Mouse (Mus musculus) frontal cortex, postnatal 25 days (tissue): ENCODE measurements around the gene Tubg1.

Experiments used
- DNase-seq, 2 experiments: peaks; one replicate each; pipeline ENCODE4 v3.0.0; 2022; ENCODE audit warnings: low spot score in 2 of 2

Tubg1 gene

DNA sequence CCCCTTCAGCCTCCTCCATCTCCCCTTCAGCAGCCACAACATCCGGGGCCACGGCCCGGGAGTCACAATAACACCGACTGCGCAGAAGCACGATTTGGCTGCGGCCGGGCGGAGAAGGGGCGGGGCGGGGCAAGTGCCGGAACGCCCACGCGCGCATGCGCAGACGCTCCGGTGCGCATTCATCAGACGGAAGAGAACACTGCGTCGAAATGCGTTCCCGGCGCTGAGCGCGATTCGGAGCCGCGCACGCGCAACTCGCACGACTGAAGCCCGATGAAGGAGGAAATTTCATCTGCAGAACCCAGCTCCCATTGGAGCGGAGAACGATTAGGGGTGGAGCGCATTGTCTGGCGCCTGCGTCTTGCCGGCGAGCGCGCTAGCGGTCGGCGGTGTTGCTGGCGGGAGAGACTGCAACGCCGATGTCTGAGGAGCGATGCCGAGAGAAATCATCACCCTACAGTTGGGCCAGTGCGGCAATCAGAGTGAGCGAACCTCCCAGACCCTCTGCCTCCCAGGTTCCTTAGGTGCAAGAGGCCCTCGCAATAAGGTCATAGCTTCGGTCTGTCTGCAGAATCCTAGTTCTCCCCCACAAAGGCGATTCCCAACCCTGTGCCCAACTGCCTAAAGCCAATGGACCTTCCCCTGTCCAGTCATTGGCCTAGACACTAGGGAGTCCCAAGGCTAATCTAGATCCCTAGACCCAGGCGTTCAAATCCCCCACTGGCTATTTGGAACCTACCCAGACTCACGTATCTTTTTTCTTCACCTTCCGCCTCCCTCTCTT lies at the start of gene Tubg1, which contains the start of gene Retreg3:
Gene Tubg1, plus strand, starts transcription at position 178 of the 784 bp plus-strand sequence.
Gene Retreg3, minus strand, starts transcription at position 133 of the 784 bp plus-strand sequence.
- DNase-seq, result peak; percentile 98 to 99

DNA sequence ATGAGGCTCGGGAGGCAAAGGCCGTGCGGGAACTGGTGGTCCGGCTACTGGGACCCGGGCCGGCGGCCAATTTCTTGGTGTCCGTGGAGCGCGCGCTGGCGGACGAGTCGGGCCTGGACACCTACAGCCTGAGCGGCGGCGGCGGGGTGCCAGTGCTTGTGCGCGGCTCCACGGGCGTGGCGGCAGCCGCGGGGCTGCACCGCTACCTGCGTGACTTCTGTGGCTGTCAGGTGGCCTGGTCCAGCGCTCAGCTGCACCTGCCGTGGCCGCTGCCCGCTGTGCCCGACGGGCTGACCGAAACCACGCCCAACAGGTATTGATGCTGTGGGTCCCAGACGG lies 49.6 kb upstream of the Tubg1 start:
- DNase-seq, result no peak

DNA sequence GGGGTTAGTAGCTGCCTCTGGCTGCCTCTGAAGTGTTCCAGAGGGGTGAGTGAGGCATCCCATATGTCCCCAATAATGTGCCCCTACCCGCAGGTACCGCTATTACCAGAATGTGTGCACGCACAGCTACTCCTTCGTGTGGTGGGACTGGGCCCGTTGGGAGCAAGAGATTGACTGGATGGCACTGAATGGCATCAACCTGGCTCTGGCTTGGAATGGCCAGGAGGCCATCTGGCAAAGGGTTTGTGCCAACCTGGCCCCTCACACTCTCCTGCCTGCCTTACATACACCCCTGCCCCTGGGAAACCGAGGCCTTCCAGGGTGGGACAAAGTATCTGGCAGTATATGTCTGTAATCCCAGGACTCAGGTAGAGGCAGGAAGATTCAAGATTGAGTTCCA lies 48.8 kb upstream of the Tubg1 start:
- DNase-seq, result no peak

DNA sequence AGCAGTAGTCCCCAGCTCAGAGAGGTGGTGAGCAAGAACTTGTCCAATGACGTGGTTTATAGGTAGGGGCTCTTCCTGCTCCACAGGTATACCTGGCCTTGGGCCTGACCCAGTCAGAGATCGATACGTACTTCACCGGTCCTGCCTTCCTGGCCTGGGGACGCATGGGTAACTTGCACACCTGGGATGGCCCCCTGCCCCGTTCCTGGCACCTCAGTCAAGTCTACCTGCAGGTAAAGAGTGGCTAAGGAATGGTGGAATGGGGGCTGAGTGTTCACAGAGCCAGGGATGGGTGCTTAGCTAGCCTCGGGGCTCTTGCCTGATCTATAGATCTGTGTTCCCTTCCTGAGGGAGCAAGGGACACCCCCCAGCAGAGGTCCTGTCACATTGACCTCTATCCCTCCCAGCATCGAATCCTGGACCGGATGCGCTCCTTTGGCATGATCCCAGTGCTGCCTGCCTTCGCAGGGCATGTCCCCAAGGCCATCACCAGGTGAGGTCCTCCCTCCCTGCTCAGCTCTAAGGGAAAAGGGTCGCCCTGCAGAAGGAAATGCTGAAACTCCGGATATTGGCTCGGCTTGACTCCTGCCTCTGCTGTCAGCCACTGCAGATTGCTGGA lies 47.8 kb upstream of the Tubg1 start:
- DNase-seq, result no peak

DNA sequence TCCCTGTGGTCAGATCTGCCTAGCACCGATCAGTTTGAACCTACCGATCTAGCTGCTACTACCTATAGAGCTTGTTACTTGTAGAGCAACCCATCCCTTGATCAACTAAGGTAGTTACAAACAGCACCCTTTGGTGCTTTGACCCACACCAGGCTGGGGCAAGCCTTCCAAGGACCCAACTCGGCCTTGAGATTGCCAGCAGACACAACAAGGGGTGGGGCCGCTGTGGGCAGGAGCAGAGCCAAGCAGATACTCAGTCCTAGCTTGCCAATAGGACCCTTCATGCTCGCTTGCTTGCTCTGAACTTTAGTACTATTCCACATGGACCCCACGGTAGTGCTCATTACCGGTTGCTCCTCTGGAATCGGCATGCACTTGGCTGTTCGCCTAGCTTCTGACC lies 41.6 kb upstream of the Tubg1 start, which contains the start of gene Hsd17b1:
Gene Hsd17b1, plus strand, starts transcription at position 291 of the 400 bp plus-strand sequence.
- DNase-seq, result no peak

DNA sequence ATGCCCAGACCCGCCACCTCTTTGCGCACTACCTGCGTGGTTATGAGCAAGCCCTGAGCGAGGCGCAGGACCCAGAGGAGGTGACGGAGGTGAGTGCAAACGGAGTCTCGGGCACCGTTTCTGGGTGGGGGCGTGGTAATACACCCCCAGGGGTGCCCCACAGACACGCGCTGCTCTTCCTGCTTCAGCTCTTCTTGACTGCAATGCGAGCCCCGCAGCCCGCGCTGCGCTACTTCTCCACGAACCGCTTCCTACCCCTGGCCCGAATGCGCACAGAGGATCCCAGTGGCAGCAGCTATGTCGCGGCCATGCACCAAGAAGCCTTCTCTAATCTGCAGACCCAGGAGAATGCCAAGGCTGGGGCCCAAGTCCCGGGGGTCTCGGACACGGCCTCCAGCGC lies 40.0 kb upstream of the Tubg1 start:
- no peak for DNase-seq

DNA sequence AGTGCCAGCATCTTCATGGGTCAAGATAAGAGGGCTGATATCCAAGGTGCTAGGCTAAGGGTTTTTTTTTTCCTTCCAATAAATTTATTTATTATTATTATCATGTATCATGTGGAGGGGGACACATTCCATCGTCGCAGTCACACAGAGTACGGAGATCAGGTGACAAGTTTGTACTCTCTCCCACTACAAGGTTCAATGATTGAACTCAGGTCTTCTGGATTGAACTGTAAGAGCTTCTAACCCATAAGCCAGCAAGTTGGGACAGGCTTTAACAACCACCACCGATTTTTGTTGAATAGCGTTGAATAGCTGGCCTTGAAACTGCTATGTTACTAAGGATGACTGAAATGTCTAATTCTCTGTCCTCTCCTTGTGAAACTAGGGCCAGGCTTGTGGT lies 39.3 kb upstream of the Tubg1 start:
- no peak for DNase-seq

DNA sequence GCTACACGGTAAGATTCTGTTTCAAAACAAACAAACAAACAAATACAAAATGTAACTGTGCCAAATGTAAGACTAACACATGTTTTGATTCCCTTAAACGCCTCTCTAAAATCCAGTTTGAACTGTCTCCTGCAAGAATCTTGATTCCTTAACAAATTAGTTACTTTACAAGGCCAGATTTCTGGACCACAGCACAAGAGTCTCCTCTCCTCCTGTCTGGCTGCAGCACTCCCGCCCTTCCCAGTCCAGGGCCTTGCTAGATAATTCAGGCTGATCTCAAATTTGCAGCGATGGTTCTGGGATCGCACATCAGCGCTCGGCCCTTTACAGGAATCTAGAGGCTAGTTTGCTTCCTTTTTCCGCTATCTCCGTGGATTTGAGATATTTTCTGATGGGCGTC lies 38.1 kb upstream of the Tubg1 start:
- DNase-seq, result no peak

DNA sequence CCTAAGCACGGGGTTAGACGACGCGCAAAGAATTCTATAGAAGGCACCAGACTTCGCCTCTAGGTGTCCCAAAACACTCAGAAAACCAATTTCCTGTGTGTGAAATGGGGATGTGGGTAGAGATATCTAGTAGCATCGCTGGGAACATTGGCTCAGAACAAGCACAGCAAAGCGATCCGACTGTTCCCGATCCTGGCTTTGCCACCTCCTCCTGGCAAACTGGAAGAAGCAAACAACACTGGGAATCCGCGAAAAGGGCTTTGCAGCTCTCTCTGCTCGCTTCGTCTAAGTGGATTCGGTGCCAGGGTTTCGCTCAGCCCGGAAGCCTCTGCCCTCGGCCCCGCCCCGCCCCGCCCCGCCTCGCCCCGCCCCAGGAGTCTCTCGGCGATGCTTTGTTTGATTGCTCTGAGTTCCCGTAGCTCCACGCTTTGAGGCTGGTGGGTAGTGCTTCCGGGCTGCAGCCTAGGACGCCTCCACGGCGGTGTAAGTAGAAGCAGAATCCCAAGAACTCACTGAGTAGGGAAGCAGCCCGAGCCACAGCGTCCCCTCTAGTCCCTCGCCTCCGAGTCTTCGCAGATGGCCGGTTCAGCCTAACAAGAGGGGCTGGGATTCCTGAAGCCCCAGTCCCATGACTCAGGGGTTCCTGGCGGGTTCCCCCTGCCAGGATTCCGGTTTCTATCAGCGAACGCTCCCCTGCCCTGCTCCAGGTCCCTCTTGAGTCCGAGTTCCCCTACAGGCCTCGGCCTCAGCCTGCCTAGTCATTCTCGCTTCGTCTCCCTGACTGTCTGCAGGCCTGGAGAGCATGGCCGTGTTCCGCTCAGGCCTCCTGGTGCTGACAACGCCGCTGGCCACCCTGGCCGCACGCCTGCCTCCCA lies 37.3 kb upstream of the Tubg1 start, which contains the start of gene Coasy:
Gene Coasy, plus strand, starts transcription at position 358 of the 875 bp plus-strand sequence.
- peak; percentile 77 to 78 for DNase-seq

DNA sequence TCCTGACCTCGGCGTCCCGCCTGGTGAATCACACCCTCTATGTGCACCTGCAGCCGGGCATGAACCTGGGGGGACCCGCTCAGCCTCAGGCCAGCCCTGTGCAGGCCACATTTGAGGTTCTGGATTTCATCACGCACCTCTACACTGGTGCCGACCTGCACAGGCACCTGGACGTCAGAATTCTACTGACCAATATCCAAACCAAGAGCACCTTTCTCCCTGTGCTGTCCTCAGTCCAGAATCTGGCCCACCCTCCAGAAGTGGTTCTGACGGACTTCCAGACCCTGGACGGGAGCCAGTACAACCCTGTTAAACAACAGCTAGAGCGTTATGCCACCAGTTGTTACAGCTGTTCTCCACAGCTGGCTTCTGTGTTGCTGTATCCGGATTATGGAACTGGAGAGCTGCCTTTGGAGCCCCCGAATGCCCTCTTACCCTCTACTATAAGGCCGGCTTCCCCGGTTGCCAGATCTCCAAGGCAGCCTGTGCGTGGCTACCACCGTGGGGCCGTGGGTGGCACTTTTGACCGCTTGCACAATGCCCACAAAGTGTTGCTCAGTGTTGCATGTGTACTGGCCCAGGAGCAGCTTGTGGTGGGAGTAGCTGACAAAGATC lies 36.5 kb upstream of the Tubg1 start:
- DNase-seq, result no peak

DNA sequence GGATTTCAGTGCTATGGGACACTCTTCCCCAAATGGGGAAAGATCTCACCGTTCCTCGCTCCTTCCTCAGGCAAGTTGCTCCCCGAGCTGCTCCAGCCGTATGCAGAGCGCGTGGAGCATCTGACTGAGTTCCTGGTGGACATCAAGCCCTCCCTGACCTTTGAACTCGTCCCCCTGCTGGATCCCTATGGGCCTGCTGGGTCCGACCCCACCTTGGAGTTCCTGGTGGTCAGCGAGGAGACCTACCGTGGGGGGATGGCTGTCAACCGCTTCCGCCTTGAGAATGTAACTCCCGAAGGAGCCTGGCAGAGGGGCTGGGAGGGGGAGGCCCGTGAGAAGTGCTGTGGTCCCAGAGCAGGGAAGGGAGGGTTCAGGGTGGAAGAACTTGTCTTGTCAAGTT lies 35.5 kb upstream of the Tubg1 start:
- no peak for DNase-seq

DNA sequence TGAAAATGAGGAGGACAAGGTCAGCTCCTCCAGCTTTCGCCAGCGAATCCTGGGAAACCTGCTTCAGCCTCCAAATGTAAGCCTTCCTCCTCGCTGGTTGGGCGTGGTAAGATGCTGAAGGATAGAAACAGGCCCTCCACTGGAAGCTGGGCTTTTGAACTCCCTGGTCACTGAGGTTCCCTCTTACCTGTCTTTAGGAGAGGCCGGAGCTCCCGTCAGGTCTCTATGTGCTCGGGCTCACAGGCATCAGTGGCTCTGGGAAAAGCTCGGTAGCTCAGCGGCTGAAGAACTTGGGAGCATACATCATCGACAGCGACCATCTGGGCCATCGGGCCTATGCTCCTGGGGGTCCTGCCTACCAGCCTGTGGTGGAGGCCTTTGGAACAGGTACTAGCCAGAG lies 34.9 kb upstream of the Tubg1 start:
- DNase-seq, result no peak

DNA sequence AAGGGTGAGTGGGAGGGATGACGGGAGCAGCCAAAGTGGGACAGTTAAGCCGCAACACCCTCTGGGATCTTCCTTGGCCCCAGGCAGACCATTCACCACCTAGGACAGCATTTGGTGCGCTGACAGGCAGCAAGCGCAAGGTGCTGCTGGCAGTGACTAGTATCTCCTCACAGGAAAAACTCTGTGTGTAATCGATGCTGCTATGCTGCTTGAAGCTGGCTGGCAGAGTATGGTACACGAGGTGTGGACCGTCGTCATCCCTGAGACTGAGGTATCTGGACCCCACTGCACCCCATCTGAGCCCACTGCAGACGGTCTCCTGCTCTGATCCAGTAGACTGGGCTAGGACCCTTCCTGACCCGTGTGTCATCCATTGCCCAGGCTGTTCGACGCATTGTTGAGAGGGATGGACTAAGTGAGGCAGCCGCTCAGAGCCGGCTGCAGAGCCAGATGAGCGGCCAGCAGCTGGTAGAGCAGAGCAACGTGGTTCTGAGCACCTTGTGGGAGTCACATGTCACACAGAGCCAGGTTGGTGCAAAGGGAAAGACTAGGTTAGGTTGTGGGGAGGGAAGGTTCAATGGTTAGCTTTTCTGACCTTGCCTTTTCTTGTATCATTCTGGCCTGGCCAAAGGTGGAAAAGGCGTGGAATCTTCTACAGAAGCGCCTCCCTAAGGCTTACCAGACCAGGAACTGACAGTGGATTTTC lies 34.0 kb upstream of the Tubg1 start:
- no peak for DNase-seq

DNA sequence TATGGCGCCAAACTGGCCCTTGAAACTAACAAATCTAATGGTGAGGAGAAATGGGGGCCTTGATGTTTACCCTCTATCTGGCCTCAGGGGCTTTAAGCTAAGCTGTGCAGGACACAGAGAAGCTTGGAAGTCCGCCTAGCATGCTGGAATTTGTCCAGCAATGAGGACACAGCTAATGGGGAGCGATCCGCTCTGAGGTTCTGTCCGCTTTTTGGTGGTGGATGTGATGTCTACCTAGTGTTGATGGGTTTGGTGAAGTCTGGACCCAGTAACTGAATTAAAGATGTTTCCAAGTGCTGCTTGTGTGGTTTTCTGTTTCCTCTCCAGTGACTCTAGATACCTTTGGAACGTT lies 33.4 kb upstream of the Tubg1 start:
- DNase-seq, result no peak

DNA sequence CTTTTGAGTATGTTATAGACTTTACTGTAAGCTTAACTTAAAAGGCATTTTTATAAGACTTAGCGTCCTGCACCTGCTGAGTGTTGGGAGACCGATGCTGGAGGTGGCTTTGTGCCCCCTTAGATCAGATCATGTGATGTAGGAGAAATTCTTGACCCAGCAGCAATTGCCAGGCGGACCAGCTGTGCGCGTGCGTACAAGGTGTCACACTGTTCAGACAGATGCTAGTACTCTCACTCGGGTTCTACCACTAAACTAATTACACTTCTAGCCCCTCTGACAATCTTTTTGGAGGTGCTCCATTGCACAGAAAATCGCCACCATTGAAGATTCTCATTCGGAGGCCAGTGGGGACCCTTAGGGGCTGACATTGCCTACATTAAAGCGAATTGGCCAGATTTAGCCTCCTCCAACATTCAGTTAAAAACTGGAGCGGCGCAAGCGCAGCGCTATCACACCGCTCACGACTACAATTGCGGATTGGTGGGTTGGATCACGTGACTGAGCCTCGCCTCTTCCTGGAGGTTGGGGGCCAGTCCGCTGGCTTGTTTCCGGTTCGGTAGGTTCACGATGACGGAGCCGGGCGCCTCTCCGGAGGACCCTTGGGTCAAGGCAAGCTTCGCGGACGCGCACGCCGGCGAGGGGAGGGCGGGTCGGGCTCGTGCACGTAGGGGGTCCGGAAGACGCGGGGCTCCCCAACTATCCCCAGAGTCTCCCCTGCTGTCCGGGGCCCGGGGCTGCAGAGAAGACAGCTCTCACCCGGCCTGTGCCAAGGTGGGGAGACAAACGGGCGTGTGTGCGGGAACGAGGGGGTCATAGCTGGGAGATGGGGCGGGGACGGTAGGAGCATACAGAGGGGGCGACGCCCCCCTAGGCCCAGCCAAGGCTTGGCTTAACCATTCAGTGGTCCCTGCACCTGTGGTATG lies 32.7 kb upstream of the Tubg1 start, which contains the start of gene Mlx:
Gene Mlx, plus strand, starts transcription at position 522 of the 926 bp plus-strand sequence.
- peak; percentile 88 to 89 for DNase-seq

DNA sequence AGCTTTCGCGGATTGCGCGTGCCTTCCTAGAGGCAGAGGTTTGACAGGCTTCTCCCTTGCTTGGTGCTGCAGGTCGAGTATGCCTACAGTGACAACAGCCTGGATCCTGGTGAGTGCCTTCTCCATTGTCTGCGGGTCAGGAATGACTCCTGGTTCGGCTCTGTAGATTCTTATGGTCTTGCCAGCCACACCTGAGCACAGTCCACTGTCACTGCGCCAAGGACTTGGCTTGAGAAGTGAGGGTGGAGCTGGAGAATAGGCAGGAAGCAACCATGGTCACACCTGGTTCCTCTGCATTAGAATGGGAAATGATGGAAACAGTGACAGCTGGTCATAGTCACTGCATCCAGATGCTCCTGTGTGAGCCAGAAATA lies 32.1 kb upstream of the Tubg1 start:
- DNase-seq, result no peak

DNA sequence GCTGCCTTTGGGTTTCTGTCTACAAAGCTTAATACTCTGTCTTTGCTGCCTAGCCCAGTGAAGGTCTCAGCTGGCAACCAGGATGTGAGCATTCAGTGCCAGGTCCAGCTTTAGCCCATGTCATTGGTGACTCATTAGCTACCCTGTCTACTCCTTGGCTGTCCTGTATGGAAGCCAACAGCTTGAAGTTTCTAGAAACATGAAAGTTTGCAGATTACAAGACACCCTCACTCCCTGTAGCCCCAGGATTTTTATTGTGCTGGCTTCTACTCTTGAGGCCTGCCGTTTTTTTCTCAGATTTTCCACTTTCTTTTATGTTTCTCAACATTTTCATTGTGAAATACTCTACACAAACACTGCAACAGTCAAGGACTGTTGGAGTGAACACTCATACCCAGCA lies 29.8 kb upstream of the Tubg1 start:
- no peak for DNase-seq

DNA sequence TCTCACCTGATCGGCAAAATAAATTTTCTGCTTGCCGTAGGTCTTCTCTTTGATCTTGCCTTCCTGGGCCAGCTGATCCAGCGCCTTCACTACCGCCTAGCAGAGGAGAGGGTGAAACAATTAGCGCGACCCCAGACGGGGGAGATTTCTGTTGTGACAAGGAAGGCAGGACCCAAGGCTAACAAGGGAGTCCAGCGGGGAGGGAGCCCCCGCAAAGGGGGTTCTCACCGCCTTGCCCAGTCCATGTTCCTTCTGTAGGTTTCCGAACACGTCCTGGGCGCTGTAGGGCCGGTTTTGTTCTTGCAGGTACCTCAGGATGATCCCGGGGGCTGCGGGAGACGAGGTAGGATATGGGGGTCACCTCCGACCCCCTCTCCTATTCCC lies 24.8 kb upstream of the Tubg1 start:
- no peak for DNase-seq

DNA sequence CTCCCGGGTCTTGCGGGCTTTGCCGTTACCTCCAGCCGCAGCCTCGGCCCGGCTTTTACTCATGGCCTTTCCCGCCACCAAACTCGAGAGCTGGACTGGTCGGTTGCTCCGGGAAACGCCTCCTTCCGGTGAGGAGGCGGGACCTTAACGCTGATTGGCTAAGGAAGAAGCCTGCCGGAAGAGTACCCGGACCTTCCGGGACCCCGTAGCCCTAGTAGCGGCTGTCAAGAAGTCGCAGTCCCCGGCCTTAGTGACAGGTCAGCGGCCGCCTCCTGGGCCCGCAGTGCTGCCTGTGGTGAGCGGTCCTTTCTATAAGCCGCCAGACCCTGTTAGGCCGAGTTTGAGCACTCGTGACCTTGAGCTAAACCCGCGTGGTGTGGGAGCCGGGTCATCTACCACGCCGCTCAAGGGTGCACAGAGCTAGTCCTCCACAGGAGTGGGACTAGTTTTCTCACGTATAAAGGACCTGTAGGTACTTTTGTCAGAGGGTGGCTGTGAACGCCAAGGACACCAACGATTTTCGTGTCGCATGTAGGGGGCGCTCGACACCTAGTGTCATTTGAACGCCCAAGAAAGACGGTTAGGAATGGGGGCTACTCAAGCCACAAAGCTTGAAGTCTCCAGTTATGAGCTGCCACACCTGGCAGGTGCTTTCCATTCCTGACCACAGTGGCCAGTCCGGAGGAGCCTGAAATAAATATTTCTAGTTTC lies 24.3 kb upstream of the Tubg1 start, which contains the start of gene Psmc3ip:
Gene Psmc3ip, minus strand, starts transcription at position 123 of the 711 bp plus-strand sequence.
- peak; percentile 80 to 87 for DNase-seq

DNA sequence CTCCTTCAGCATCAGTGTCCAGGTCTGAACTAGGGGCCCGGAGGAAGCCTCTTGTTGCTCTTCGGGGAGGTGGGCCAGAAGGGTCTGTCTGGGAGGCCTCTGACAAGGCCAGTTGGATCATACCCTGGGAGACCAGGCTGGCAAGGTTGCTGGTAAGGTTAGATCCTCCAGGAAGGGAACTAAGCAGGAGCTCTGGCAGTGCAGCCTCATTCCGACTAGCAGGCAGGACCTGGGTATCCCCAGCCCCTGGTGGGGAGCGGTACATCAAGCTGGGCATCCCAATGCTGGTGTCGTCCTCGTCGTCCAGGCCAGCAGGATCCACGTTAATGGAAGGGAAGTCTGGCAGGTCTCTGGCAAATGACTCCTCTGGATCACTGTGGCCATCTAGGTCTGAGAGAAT lies 21.5 kb upstream of the Tubg1 start:
- DNase-seq, result no peak
